In genomic region chr7:136070881-136071280, GRCm38 (mm10) we compare ENCODE assay signal across 11 mouse cellular contexts.
DNase-seq lines count a peak whose midpoint lies in the region; ATAC-seq lines count a peak whose summit lies in the region.
"Had no signal": no experiment of that assay in that cellular context is flagged by ENCODE, and none has a peak within 500 bp of the region (broad histone marks: within the 10 kb centered on the region; RNA-seq: fewer than 3 reads in every experiment).

No protein-coding gene starts in this region.

- H3K27ac ChIP-seq in heart, embryonic 15.5 days, result peak overlapping the region; percentile 46; the same call in 1 of the 2 replicates
- H3K27ac ChIP-seq: layer of hippocampus, adult 2 months; limb, embryonic 10.5 days had no signal

- H3K36me3 ChIP-seq in heart, embryonic 15.5 days, result no peaks in the 10 kb centered on the region
- H3K36me3 ChIP-seq: limb, embryonic 10.5 days had no signal

- H3K9me3 ChIP-seq in heart, embryonic 15.5 days (replicated peaks), result no peaks in the 10 kb centered on the region
- H3K9me3 ChIP-seq: limb, embryonic 10.5 days had no signal

- intact Hi-C loops in heart, postnatal 25 days (cut with DNase I), result no loop called here
- intact Hi-C loops in left cerebral cortex, postnatal 4 days (cut with DNase I), result no loop called here
- intact Hi-C loops in left cerebral cortex, postnatal 10 days (cut with DNase I), result no loop called here

- H3K9ac ChIP-seq in heart, embryonic 15.5 days, result no peak overlapping the region

- peak; percentile 78 for DNase-seq in heart, adult 11 months
- DNase-seq in heart, postnatal 25 days (ENCODE audit: low spot score), result no peak
- peak; percentile 61 for DNase-seq in left cerebral cortex, postnatal 4 days
- DNase-seq in left cerebral cortex, postnatal 10 days (ENCODE audit: extremely low spot score in 1 of 2, low spot score in 2 of 2), result no peak
- peak; percentile 48 for DNase-seq in kidney, postnatal 14 days
- no peak for DNase-seq in embryo, embryonic 10 days (ENCODE audit: low spot score)
- DNase-seq: cerebellum, adult 11-12 months had no signal

- WGBS in heart, embryonic 15.5 days, result 29% methylated on average over 5 of the region's 5 CpGs

- no peak overlapping the region; the same call in 1 of the 2 replicates for H3K4me2 ChIP-seq in heart, embryonic 15.5 days

- peaks cover 16% of the 10 kb centered on the region for H3K4me1 ChIP-seq in heart, embryonic 15.5 days (replicated peaks)

- peak; percentile 81 for ATAC-seq in heart, embryonic 15.5 days (replicated peaks; ENCODE audit: insufficient number of reproducible peaks, insufficient read depth, low FRiP score, low read depth)
- ATAC-seq: midbrain, embryonic 16.5 days had no signal

- no peaks in the 10 kb centered on the region for H3K27me3 ChIP-seq in heart, embryonic 15.5 days

- no peak overlapping the region for H3K4me3 ChIP-seq in heart, embryonic 15.5 days
- H3K4me3 ChIP-seq: layer of hippocampus, adult 2 months; limb, embryonic 10.5 days had no signal

Comparison
In these comparisons a context has a peak if more than half of its experiments do, and no peak if none do; other contexts are left out.
1. DNase-seq: peak in heart, adult 11 months (single experiment), left cerebral cortex, postnatal 4 days (single experiment) and kidney, postnatal 14 days (single experiment); none in heart, postnatal 25 days (single experiment), left cerebral cortex, postnatal 10 days (0 of 2) and embryo, embryonic 10 days (single experiment).